Mouse (Mus musculus): ENCODE results near the gene Atp5mpl. TPM values are rescaled to one million over a fixed set of nuclear protein-coding genes. Genes with fewer than 3 reads are reported as not detected.

The Atp5mpl gene
- polyA plus RNA-seq (2014; fragmentation: Nextera tagmentation; extraction: Ambion mirVana): 845 and 1,000 TPM in 2 replicates

DNA sequence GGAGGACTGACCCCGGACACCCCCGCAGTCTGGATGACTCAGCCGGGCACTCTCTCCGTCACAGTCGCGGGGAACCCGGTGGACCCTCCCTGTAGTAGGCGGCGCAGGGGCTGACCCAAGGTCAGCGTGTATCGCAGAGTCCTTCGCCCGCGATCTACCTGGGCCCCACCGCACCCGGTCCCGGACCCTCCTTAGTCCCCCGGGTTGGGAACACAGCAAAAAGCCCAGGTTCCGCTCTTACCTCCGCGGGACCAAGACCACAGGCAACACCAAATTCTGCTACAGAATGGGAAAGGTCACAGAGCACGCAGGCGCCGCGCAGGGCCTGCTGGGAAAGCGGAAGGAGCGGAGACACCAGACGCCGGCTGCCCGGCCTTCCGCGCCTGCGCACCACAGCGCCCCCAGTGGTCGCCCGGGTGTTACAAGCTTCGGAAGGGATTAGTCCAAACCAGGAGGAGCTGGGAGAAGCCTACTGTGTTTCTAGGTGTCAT is at the start of gene Atp5mpl:
Atp5mpl (minus strand) TSS at position 295 of the 491 bp plus-strand sequence.
- peak; percentile 99 for DNase-seq (ENCODE audit: low spot score)
- peaks cover 21% of the 10 kb centered on the region for H3K36me3 ChIP-seq (ENCODE audit: control insufficient read depth, insufficient read depth, low read length)
- H3K4me3 ChIP-seq (ENCODE audit: low read depth, low read length): peak within 1 kb of the TSS; percentile 97
- H3K4me1 ChIP-seq (replicated peaks; ENCODE audit: control insufficient read depth, insufficient read depth, low read length): peaks cover 9% of the 10 kb centered on the region
- H3K9ac ChIP-seq (ENCODE audit: low read length): peak within 1 kb of the TSS; percentile 94
- no peaks in the 10 kb centered on the region for H3K9me3 ChIP-seq (ENCODE audit: control insufficient read depth, low read length)
- no peaks in the 10 kb centered on the region for H3K27me3 ChIP-seq (replicated peaks; ENCODE audit: control insufficient read depth, insufficient read depth, low read length)
- ATAC-seq (replicated peaks; ENCODE audit: low FRiP score, low TSS enrichment, low read depth): peak; percentile 93
- WGBS: under 1% methylated on average over 37 of the region's 37 CpGs
- H3K27ac ChIP-seq (ENCODE audit: low read depth): peak within 1 kb of the TSS; percentile 57; the same call in 1 of the 2 replicates
- H3K4me2 ChIP-seq (ENCODE audit: low read length): peak within 1 kb of the TSS; percentile 98

DNA sequence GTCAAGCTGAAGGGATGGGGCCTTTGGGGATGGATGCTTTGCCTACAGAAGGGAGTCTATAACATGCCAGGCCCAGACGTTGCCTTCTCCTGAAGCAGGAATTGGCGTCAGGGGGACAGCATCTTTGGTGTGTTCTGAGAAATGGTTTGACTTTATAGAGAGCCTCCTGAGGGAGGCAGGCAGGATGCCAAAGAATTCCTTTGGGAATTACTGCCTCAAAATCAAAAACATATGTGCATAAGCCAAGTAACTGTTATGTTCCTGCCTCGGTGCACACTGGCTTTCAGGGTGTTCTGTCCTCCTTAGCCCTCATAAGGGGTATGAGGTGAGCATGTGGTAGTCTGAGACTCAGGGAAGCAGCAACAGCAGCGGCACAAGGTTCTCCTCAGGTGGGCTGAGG is 49.6 kb upstream of the Atp5mpl start:
- ATAC-seq (replicated peaks; ENCODE audit: low FRiP score, low TSS enrichment, low read depth) (no peak), DNase-seq (ENCODE audit: low spot score) (no peak)
- 0 out of 2 replicates have a peak, but pooled peaks cover 3% of the 10 kb centered on the region for H3K9me3 ChIP-seq (ENCODE audit: control insufficient read depth, low read length)
- H3K4me2 ChIP-seq (ENCODE audit: low read length): no peak overlapping the region
- no peaks in the 10 kb centered on the region for H3K27me3 ChIP-seq (replicated peaks; ENCODE audit: control insufficient read depth, insufficient read depth, low read length)
- H3K9ac ChIP-seq (ENCODE audit: low read length): no peak overlapping the region
- 77% methylated on average over 4 of the region's 4 CpGs for WGBS
- no peaks in the 10 kb centered on the region for H3K36me3 ChIP-seq (ENCODE audit: control insufficient read depth, insufficient read depth, low read length)
- H3K4me1 ChIP-seq (replicated peaks; ENCODE audit: control insufficient read depth, insufficient read depth, low read length): no peaks in the 10 kb centered on the region
- no peak overlapping the region for H3K27ac ChIP-seq (ENCODE audit: low read depth)
- no peak overlapping the region for H3K4me3 ChIP-seq (ENCODE audit: low read depth, low read length)

DNA sequence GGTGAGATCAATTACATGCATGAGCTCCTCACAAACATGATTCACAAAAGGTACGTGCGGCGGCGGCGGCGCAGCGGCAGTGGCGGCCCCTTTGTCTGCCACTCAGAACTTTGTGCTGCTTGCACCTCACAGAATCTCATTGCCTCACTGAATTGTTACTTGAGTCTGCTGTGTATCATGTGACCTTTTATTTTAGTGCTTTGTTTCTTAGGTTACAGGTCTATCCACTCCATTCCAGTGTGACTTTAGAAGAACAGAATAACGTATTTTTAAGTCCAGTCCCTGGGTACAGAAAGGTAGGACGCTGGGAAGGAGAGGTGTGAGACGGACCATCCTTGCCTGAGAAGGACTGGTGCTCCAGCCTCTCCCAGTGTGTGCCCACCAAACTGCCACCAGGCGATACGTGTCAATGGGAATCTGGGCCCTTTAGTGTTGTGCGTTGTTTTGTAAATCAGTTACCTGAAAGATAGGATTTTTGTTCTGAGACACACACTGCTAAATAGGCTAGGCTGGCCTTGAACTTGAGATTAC is 46.6 kb upstream of the Atp5mpl start:
- DNase-seq (ENCODE audit: low spot score) (peak; percentile 55), ATAC-seq (replicated peaks; ENCODE audit: low FRiP score, low TSS enrichment, low read depth) (0 out of 2 replicates have a peak, but pooled peaks have one; percentile 23)
- Histone ChIP-seq H3K9me3 (ENCODE audit: control insufficient read depth, low read length) (no peaks in the 10 kb centered on the region), H3K27me3 (replicated peaks; ENCODE audit: control insufficient read depth, insufficient read depth, low read length) (no peaks in the 10 kb centered on the region), H3K4me1 (replicated peaks; ENCODE audit: control insufficient read depth, insufficient read depth, low read length) (no peaks in the 10 kb centered on the region), H3K27ac (ENCODE audit: low read depth) (no peak overlapping the region), H3K9ac (ENCODE audit: low read length) (no peak overlapping the region), H3K4me2 (ENCODE audit: low read length) (peak overlapping the region; percentile 29), H3K4me3 (ENCODE audit: low read depth, low read length) (no peak overlapping the region), H3K36me3 (ENCODE audit: control insufficient read depth, insufficient read depth, low read length) (no peaks in the 10 kb centered on the region)
- 38% methylated on average over 14 of the region's 14 CpGs for WGBS

- Histone ChIP-seq H3K9me3 (ENCODE audit: control insufficient read depth, low read length) (no peaks in the 10 kb centered on the region), H3K9ac (ENCODE audit: low read length) (no peak overlapping the region), H3K4me3 (ENCODE audit: low read depth, low read length) (no peak overlapping the region), H3K4me2 (ENCODE audit: low read length) (peak overlapping the region; percentile 29), H3K36me3 (ENCODE audit: control insufficient read depth, insufficient read depth, low read length) (no peaks in the 10 kb centered on the region), H3K4me1 (replicated peaks; ENCODE audit: control insufficient read depth, insufficient read depth, low read length) (no peaks in the 10 kb centered on the region), H3K27ac (ENCODE audit: low read depth) (no peak overlapping the region), H3K27me3 (replicated peaks; ENCODE audit: control insufficient read depth, insufficient read depth, low read length) (no peaks in the 10 kb centered on the region)
- DNase-seq (ENCODE audit: low spot score) (no peak), ATAC-seq (replicated peaks; ENCODE audit: low FRiP score, low TSS enrichment, low read depth) (peak; percentile 81)
- WGBS: 45% methylated on average over 12 of the region's 12 CpGs
Observed at GRCm38 (mm10) chr12:112012511-112013270, 45.9 kb upstream of the Atp5mpl start.

DNA sequence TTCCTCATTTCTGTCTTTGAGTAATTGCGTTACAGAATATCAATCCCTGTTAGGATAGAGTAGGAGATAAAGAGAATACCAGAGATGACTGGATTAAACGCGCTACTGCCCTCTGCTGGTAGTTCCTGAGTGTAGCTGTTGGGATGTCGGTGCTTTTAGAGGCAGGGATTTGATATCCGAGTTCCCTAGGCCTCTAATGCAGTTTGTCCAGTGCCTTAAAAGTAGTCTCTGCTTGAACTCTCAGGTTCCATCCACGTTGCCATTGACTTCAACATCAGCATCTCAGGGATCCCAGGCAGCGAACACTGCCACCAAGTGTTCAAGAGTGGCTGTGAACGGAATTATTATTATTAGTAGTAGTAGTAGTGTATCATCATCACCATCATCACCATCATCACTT is 34.4 kb upstream of the Atp5mpl start:
- H3K27ac ChIP-seq (ENCODE audit: low read depth): no peak overlapping the region
- no peak overlapping the region for H3K9ac ChIP-seq (ENCODE audit: low read length)
- DNase-seq (ENCODE audit: low spot score): peak; percentile 89
- ATAC-seq (replicated peaks; ENCODE audit: low FRiP score, low TSS enrichment, low read depth): 0 out of 2 replicates have a peak, but pooled peaks have one; percentile 40
- no peak overlapping the region for H3K4me3 ChIP-seq (ENCODE audit: low read depth, low read length)
- no peaks in the 10 kb centered on the region for H3K36me3 ChIP-seq (ENCODE audit: control insufficient read depth, insufficient read depth, low read length)
- no peaks in the 10 kb centered on the region for H3K4me1 ChIP-seq (replicated peaks; ENCODE audit: control insufficient read depth, insufficient read depth, low read length)
- no peak overlapping the region for H3K4me2 ChIP-seq (ENCODE audit: low read length)
- H3K27me3 ChIP-seq (replicated peaks; ENCODE audit: control insufficient read depth, insufficient read depth, low read length): no peaks in the 10 kb centered on the region
- H3K9me3 ChIP-seq (ENCODE audit: control insufficient read depth, low read length): no peaks in the 10 kb centered on the region
- WGBS: 21% methylated on average over 8 of the region's 8 CpGs

DNA sequence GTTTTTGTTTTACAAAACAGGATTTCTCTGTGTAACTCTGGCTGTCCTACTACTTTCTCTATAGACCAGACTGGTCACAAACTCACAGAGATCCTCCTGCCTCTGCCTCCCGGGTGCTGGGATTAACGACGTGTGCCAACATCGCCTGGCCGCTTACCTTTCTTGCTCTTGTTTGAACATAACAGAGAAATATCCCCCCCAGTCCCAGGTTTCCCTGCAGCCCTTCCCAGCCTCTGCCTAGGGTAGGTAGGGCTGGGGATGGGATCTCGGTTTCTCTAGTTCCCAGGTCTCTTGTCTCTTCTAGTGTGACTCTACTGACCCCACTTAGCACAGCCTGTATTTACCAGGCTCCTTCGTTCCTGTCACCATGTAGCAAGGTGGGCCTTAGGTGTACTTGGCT is 33.0 kb upstream of the Atp5mpl start:
- Histone ChIP-seq H3K9ac (ENCODE audit: low read length) (no peak overlapping the region), H3K27ac (ENCODE audit: low read depth) (no peak overlapping the region), H3K4me2 (ENCODE audit: low read length) (no peak overlapping the region), H3K9me3 (ENCODE audit: control insufficient read depth, low read length) (no peaks in the 10 kb centered on the region), H3K4me1 (replicated peaks; ENCODE audit: control insufficient read depth, insufficient read depth, low read length) (no peaks in the 10 kb centered on the region), H3K27me3 (replicated peaks; ENCODE audit: control insufficient read depth, insufficient read depth, low read length) (no peaks in the 10 kb centered on the region), H3K36me3 (ENCODE audit: control insufficient read depth, insufficient read depth, low read length) (no peaks in the 10 kb centered on the region), H3K4me3 (ENCODE audit: low read depth, low read length) (no peak overlapping the region)
- WGBS: 95% methylated on average over 7 of the region's 7 CpGs
- DNase-seq (ENCODE audit: low spot score) (no peak), ATAC-seq (replicated peaks; ENCODE audit: low FRiP score, low TSS enrichment, low read depth) (no peak)

- H3K4me3 ChIP-seq (ENCODE audit: low read depth, low read length): no peak overlapping the region
- H3K27me3 ChIP-seq (replicated peaks; ENCODE audit: control insufficient read depth, insufficient read depth, low read length): no peaks in the 10 kb centered on the region
- H3K9me3 ChIP-seq (ENCODE audit: control insufficient read depth, low read length): no peaks in the 10 kb centered on the region
- H3K4me2 ChIP-seq (ENCODE audit: low read length): no peak overlapping the region
- no peaks in the 10 kb centered on the region for H3K4me1 ChIP-seq (replicated peaks; ENCODE audit: control insufficient read depth, insufficient read depth, low read length)
- WGBS: 92% methylated on average over 2 of the region's 2 CpGs
- no peak overlapping the region for H3K9ac ChIP-seq (ENCODE audit: low read length)
- ATAC-seq (replicated peaks; ENCODE audit: low FRiP score, low TSS enrichment, low read depth) (no peak), DNase-seq (ENCODE audit: low spot score) (no peak)
- H3K36me3 ChIP-seq (ENCODE audit: control insufficient read depth, insufficient read depth, low read length): no peaks in the 10 kb centered on the region
- H3K27ac ChIP-seq (ENCODE audit: low read depth): no peak overlapping the region
Observed at GRCm38 (mm10) chr12:111995161-111995560, 28.4 kb upstream of the Atp5mpl start.

DNA sequence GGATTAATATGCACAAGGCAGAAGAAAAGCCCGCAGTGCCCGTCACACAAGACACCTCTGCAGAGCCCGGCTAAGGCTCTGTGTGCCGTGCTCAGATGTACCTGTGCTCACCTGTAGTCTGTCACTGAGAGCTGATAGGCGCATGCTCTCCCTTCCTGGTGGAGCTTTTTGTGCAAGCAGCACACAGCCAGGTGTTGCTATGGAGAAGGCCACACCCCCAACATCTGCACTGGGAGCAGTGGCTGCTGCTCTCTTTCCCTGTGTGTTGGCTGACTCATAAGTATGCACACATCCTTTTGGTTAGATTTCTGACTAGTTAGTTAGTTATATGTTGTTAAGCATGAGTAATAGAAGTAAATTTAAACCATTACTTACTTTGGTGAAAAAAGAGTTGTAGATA is 25.8 kb upstream of the Atp5mpl start:
- Histone ChIP-seq H3K9ac (ENCODE audit: low read length) (no peak overlapping the region), H3K4me1 (replicated peaks; ENCODE audit: control insufficient read depth, insufficient read depth, low read length) (no peaks in the 10 kb centered on the region), H3K4me2 (ENCODE audit: low read length) (no peak overlapping the region), H3K9me3 (ENCODE audit: control insufficient read depth, low read length) (no peaks in the 10 kb centered on the region), H3K27me3 (replicated peaks; ENCODE audit: control insufficient read depth, insufficient read depth, low read length) (no peaks in the 10 kb centered on the region), H3K27ac (ENCODE audit: low read depth) (no peak overlapping the region), H3K4me3 (ENCODE audit: low read depth, low read length) (no peak overlapping the region), H3K36me3 (ENCODE audit: control insufficient read depth, insufficient read depth, low read length) (no peaks in the 10 kb centered on the region)
- no peak for DNase-seq (ENCODE audit: low spot score)
- ATAC-seq (replicated peaks; ENCODE audit: low FRiP score, low TSS enrichment, low read depth): no peak
- WGBS: 86% methylated on average over 5 of the region's 5 CpGs
